Mouse (Mus musculus) cerebellum, postnatal 10 days (tissue): ENCODE data around the gene Snx6.
"Not testable (repeated sequence)": the region's sequence is repeated elsewhere in the genome, so short reads cannot be mapped to it uniquely, and the experiment has no call there.

Experiments
- DNase-seq, 2 experiments: peaks; one replicate each; pipeline ENCODE4 v3.0.0; 2021; ENCODE audit warnings: mixed read lengths in 2 of 2

The Snx6 gene

GRCm38 (mm10) chr12:54795153-54795998, at the start of gene Snx6:
TSS of gene Snx6 (minus strand) at chr12:54795703.
- peak; percentile 92 to 95 for DNase-seq

- no peak for DNase-seq
These were observed 48.9 kb upstream of the Snx6 start for GRCm38 (mm10) chr12:54844415-54844814.

DNA sequence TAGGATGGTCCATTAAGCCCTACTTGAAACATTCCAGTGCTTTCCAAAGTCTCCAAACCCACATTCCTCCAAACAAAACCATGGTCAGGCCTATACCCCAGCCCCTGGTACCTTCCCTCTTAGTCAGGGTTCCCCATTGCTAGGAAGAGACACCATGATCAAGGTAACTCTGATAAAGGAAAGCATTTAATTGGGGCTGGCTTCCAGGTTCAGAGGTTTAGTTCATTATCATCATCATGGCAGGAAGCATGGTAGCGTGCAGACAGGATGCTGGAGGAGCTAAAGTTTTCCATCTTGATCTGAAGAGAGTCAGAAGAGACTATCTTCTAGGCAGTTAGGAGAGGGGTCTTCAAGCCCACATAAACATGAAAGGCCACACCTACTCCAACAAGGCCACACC, 46.1 kb upstream of the Snx6 start:
- DNase-seq: no peak

GRCm38 (mm10) chr12:54839815-54840214, 44.3 kb upstream of the Snx6 start:
- no peak for DNase-seq

GRCm38 (mm10) chr12:54838931-54839330, 43.4 kb upstream of the Snx6 start:
- no peak for DNase-seq

DNA sequence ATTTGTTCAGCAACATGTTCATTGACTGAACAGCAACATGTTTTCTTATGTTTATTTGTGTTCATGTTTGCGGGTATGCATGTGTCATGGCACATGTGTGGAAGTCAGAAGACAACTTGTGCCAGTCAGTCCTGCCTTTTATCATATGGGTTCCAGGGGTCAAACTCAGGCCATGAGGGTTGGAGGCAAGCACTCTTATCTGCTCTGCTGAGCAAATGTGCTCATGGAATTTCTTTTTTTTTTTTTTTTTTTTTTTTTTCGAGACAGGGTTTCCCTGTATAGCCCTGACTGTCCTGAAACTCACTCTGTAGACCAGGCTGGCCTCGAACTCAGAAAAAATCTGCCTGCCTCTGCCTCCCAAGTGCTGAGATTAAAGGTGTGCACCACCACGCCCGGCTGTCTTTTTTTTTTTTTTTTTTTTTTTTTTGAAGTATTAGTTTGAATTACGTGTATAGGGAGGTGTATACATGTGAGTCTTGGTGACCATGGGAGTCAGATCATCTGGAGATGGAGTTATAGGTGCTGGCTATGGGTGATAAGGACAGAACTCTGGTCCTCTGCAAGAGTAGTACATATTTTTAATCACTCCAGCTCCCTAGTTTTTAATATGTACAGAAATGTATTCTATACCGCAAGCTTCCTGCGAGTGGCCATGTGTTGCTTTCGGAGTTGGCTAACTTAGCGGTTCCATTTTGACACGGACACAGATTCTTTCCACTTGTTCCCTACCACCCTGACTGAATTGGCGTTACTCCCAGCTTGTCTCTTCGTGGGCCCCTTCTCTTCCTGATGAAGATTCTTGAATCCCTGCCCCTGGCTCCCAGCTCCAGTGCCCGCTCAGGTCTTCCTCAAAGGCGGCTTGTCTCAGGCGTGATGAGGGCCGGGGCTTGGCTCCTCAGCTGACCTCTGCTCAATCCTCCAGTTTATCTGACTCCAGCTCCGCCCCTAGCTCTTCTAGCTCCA, 40.4 kb upstream of the Snx6 start:
- DNase-seq: peak; percentile 16 to 26

- peak; percentile 71 to 79 for DNase-seq
These were observed 39.5 kb upstream of the Snx6 start for GRCm38 (mm10) chr12:54834925-54835447.

DNA sequence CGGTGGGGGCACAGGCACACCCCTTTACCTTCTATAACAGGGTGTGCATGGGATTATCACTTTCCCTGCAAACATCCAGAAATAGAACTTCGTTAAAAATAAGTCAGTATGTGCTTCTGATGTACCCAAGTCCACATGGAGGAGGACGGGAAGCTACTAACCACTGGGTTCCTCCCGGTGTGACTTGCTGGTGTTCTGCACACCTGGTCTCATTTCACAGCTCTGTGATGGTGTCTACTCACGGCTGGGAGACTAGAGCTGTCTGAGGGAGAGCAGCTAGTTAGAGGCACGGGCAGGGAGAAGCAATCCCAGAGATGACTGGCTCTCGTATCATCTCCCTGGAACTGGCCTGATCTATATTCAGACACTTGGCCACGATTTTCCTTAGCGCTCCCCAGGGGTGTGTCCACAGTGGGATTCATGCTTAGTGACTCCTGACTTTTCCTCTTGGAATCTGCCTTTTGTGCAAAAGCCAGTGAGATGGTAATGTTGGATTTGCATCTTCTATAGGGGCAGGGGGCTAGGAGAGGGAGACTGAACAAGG, 38.4 kb upstream of the Snx6 start:
- DNase-seq: peak; percentile 19 to 20

DNA sequence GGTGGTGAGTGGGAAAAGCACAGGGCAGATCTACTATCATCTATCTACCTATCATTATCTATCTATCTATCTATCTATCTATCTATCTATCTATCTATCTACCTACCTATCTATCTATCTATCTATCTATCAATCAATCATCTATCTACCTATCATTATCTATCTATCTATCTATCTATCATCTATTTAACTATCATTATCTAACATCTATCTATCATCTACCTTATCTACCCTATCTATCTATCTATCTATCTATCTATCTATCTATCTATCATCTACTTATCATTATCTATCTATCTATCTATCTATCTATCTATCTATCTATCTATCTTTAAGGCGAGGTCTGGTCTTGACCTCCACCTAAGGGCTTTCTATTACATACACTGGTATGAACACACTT, 36.4 kb upstream of the Snx6 start:
- DNase-seq: not testable (repeated sequence)

DNA sequence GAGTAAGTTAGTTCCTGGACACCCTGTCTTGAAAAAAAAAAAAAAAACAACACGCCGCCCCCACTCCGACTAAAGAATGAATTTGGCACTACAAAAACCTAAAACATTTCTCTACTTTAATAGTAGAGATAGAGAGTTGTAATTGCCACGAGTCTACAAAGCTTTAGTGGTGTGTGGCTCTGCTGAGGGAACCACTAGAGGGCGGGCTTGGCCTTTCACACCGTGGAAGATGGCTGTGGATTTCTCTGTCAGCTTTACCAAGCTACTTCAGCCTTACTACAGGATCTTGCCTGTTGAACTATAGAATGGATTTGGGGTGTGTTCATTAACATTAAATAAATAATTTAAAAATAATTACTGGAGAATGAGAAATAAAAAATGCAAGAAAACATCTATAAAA, 35.1 kb upstream of the Snx6 start:
- peak; percentile 90 to 91 for DNase-seq

DNA sequence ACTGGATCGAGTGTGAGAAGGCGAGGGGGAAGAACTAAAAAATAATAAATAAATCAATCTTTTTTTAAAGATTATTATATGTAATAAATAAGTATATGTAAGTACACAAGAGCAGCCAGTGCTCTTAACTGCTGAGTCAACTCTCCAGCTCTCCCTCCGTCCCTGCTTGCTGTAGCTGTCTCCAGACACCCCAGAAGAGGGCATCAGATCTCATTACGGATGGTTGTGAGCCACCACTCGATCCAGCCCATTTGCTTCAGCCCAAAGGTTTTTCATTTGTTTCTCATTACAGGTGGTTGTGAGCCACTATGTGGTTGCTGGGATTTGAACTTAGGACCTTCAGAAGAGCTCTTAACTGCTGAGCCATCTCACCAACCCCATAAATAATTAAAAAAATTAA, 34.4 kb upstream of the Snx6 start:
- DNase-seq: no peak

DNA sequence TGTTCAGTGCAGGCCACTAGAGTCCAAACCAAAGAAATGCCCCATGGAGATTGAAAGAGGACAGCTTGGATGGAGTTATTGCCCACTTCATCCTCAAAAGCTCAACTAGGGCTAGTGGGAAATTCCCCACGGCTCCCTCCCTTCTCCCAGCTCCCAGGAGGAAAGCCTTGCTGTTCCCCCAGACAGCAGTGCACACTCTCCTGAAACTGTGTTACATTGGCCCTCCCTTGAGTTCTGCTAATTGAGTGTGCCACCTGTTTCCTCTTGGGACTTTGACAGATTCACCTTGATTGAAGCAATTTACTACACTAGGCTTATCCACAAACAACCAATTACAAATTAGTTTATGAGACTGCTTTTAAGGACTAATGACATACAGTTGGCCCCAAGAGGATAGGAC, 32.5 kb upstream of the Snx6 start:
- DNase-seq: no peak

- DNase-seq: no peak
These were observed 29.7 kb upstream of the Snx6 start for GRCm38 (mm10) chr12:54825202-54825601.

DNA sequence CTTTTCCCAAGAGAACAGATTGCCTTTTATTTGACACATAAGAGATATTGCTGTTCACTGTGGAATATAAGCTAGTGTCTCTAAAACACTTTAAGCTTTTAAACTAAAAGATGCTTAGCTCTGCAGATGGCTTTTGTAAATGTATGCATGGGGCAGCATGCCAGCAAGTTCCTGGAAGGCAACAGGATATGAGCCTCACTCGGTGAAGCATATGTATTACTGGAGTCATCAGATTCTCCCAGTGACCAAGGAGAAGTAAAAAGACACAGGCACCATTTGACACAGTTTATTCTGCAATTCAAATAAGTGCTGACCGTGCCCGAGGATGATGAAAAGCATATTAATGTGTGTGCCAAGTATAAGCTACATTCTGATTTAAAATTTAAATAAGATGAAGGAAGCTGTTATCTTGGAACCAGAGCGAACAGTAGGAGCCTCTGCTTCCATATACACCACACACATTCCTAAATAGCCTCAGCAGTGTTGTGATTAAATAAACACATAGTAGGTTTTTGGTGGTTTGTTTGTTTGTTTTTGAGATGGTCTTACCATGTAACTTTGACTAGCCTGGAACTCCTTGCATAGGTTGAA, 27.4 kb upstream of the Snx6 start:
- peak; percentile 17 to 33 for DNase-seq

GRCm38 (mm10) chr12:54820684-54821161, 25.2 kb upstream of the Snx6 start:
- no peak for DNase-seq

DNA sequence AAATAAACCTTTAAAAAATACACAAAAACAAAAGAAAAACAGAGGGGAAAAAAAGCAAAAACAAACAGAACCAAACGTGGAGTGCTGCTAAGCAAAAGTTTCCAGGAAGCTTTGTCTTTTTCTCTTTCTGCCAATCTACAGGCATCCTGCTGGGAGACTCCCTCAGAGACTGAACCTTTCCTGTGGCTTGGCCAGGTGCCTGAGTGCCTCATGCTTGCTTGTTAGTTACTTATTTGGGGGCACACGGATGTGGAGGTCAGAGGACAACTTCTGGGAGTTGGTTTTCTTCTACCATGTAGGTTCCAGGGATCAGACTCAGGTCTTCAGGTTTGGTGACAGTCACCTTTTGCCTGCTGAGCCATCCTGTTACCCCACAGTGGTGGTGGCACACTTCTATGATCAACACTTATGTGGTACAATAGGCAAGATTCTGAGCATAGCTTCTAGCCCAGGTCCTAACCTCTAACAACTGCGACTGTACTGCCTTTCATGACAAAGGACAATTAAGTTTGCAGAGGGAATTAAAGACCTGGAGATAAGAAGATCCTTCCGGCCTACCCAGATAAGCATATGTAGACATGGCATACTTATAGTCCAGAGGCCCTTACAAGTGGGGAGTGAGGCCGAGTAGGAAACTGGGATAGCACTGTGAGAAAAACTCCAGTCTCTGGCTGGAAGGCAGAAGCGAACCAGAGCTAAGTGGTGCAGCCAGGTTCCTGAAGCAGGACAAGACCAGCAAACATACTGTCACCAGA, 23.9 kb upstream of the Snx6 start:
- no peak for DNase-seq

DNA sequence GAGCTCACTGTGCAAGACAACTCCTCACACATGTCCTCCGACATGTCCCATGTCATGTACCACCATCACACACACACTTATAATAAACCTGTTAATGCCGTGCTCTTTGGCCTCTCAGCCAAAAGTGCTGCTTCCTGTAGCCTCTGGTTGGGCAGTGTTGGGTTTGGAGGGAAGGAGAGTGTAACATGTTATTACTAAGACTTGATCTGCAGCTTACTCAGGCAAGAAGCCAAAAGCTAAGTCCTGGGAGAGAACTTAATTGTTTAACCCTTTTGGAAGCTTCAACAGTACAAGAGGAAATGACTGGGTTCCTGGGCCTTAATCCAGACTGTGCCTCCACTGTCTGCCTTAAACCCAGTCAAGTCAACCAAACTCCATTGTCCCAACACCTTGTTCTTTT, 14.6 kb upstream of the Snx6 start:
- no peak for DNase-seq

DNA sequence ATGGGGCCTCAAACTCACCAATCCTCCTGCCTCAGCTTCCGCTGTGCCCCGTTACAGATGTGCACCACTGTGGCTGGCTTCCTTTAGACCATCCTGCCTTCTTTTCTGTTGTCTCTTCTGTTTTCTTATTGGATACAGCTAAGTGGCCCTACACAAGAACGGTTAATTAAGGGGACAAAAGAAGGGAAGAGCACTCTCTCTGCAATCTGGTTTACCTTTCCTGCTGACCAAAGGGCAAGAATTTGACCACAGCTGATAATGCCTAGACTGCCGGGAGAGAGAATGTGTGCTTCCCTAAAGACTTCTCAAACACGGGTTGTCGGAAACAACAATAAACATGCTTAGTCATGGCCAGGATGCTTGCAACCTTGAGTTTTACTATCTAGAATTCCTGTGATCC, 12.0 kb upstream of the Snx6 start:
- DNase-seq: no peak

DNA sequence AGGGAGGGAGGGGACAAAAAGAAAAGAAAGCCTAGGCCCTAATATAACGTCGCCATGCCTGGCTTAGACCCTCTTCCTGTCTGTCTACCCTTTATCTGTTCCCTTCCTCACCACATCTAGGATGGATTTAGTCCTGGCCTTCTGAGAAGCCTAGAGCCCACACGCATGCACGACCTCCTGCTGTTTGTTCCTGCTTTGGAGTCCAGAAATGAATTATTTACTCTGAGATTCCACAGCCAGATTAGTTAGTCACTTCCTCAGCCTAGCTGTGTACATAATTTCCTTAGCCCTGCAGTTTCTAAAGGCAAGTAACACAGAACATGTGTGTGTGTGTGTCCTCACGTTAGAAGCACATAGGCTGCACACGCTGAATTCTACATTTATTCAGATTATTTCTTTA, 10.6 kb upstream of the Snx6 start:
- DNase-seq: no peak

GRCm38 (mm10) chr12:54805254-54806002, 9.9 kb upstream of the Snx6 start:
- no peak for DNase-seq

- DNase-seq: no peak
These were observed 8.0 kb upstream of the Snx6 start for GRCm38 (mm10) chr12:54803531-54803930.
